Mouse (Mus musculus): Measurements from ENCODE around the gene Gnai3. TPM values are rescaled to one million over a fixed set of nuclear protein-coding genes. Genes with fewer than 3 reads are reported as not detected.

Gene Gnai3
- polyA plus RNA-seq (2012; fragmentation: generic; extraction: Trizol): 20.1 TPM

DNA sequence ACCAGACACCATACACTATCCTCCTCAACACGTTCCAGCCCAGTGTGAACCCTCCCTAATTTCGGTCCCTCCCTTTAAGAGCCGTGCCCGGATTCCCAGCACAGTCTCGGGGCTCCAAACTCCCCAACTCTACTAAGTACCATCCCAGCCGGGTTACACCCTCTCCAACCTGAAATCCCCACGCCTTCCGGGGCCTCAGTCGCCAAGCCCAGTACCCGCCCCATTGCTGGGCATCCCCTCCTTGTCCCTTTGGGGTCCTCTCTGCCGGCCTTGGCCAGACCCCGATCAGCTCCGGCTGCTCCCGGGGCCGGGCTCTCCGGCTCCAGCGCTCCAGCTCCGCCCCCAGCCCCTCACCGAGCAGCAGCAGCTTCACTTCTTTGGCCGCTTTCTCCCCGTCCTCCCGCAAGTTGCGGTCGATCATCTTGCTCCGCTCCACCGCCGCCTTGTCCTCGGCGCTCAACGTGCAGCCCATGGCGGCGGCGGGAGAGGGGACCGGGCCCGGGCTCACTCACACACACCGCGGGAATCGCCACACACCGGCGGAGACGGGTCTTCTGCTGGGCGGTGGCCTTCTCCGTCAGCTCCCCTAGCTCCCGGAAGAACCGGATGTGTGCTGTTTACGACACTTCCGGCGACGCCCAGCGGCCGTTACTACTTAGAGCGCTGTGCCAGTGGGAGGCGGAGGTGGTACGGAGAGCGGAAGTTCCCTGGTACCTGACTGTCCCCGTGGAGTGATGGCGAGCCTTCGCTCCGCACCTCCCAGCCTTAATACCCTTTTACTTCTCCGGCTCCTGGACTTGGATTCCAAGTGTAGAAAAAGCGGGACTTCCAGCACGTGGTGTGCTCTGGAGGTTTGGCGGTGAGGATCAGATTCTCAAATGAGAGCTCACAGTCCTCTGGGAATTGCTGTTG, at the start of gene Gnai3:
TSS of gene Gnai3 (minus strand) at position 613 of the 912 bp plus-strand sequence.
- Histone ChIP-seq H3K79me2 (ENCODE audit: control insufficient read depth, insufficient read depth) (peaks cover 49% of the 10 kb centered on the region), H3K27me3 (ENCODE audit: control insufficient read depth, insufficient read depth, insufficient read length) (no peaks in the 10 kb centered on the region), H3K36me3 (ENCODE audit: control insufficient read depth, insufficient read depth) (peaks cover 4% of the 10 kb centered on the region), H3ac (ENCODE audit: control insufficient read depth, insufficient read length) (peak within 1 kb of the TSS; percentile 80), H3K4me3 (peak within 1 kb of the TSS; percentile 82), H3K4me2 (ENCODE audit: low read depth) (peak within 1 kb of the TSS; percentile 91)
- TF ChIP-seq REST (IDR thresholded peaks at IDR 0.05; ENCODE audit: insufficient read depth, insufficient read length) (peak; percentile 35), TCF12 (IDR thresholded peaks at IDR 0.05; ENCODE audit: insufficient read depth, poor library complexity, severe bottlenecking) (no peak), POLR2AphosphoS2 (IDR thresholded peaks at IDR 0.05; ENCODE audit: insufficient read length, low read depth) (peak; percentile 97), MYOD1 (IDR thresholded peaks at IDR 0.05; ENCODE audit: control insufficient read depth in 1 of 3, insufficient read length in 2 of 3, low read depth in 2 of 3) (no peak), MAX (IDR thresholded peaks at IDR 0.05; ENCODE audit: low read depth) (no peak), MYOG (IDR thresholded peaks at IDR 0.05; ENCODE audit: control insufficient read depth in 1 of 3, insufficient read depth in 1 of 3, insufficient read length in 2 of 3, low read depth in 2 of 3) (no peak), POLR2A (IDR thresholded peaks at IDR 0.05; ENCODE audit: insufficient read length, low read depth) (peak; percentile 94)

DNA sequence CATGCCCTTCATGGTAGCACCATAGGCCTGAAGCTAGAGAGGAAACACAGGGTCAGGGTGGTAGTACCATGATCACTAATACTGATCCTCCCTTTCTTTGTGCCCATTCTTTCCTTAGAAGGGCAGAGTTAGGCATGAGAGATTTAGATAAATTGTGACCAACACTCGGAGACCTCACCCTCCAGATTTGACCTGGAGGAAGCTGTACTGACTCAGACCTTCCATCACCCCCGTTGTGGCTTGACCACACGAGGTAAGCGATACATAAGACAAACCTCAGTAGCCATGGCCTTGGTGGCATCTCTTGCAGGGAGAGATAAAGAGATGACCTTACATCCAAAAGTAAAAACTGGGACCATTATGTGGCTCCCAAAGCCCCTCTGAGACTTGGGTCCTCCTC, 49.3 kb upstream of the Gnai3 start:
- Histone ChIP-seq H3ac (ENCODE audit: control insufficient read depth, insufficient read length) (no peak overlapping the region), H3K27me3 (ENCODE audit: control insufficient read depth, insufficient read depth, insufficient read length) (no peaks in the 10 kb centered on the region), H3K79me2 (ENCODE audit: control insufficient read depth, insufficient read depth) (no peaks in the 10 kb centered on the region), H3K4me2 (ENCODE audit: low read depth) (no peak overlapping the region), H3K36me3 (ENCODE audit: control insufficient read depth, insufficient read depth) (no peaks in the 10 kb centered on the region), H3K4me3 (no peak overlapping the region)
- TF ChIP-seq E2F4 (IDR thresholded peaks at IDR 0.05; ENCODE audit: insufficient read depth) (no peak), POLR2AphosphoS2 (IDR thresholded peaks at IDR 0.05; ENCODE audit: insufficient read length, low read depth) (no peak)

DNA sequence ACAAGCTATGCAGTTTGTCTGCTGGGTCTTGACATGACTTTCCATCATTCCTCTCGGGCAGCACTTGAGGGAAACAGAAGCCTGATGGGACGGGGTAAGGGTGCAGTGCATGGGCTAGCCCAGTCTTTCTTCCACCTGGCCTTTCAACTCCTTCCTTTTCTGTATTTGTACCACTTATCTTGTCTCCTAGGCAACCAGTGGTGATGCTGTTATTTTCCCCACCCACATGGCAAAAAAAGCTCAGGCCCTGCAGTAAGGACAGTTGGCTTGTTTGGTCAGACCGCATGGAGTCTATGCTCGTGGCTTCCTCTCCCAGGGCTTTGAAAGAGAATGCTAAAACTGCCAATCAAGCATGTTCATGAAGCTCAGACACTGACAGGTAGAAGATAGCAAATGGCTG, 47.7 kb upstream of the Gnai3 start:
- Histone ChIP-seq H3K4me2 (ENCODE audit: low read depth) (no peak overlapping the region), H3K36me3 (ENCODE audit: control insufficient read depth, insufficient read depth) (no peaks in the 10 kb centered on the region), H3K79me2 (ENCODE audit: control insufficient read depth, insufficient read depth) (no peaks in the 10 kb centered on the region), H3ac (ENCODE audit: control insufficient read depth, insufficient read length) (no peak overlapping the region), H3K27me3 (ENCODE audit: control insufficient read depth, insufficient read depth, insufficient read length) (no peaks in the 10 kb centered on the region), H3K4me3 (no peak overlapping the region)
- TF ChIP-seq MYOG (IDR thresholded peaks at IDR 0.05; ENCODE audit: control insufficient read depth in 1 of 3, insufficient read depth in 1 of 3, insufficient read length in 2 of 3, low read depth in 2 of 3): no peak
- TF ChIP-seq USF1 (IDR thresholded peaks at IDR 0.05; ENCODE audit: low read depth): no peak
- TF ChIP-seq SRF (IDR thresholded peaks at IDR 0.05; ENCODE audit: control insufficient read depth, insufficient read length, low read depth): no peak
- TF ChIP-seq E2F4 (IDR thresholded peaks at IDR 0.05; ENCODE audit: insufficient read depth): no peak
- TF ChIP-seq CEBPB (IDR thresholded peaks at IDR 0.05; ENCODE audit: insufficient read depth, poor library complexity, severe bottlenecking): no peak
- TF ChIP-seq POLR2AphosphoS2 (IDR thresholded peaks at IDR 0.05; ENCODE audit: insufficient read length, low read depth): no peak
- TF ChIP-seq MAX (IDR thresholded peaks at IDR 0.05; ENCODE audit: low read depth): no peak
- no peak for TF ChIP-seq TCF3 (IDR thresholded peaks at IDR 0.05; ENCODE audit: insufficient read length, low read depth)
- TF ChIP-seq TCF12 (IDR thresholded peaks at IDR 0.05; ENCODE audit: insufficient read depth, poor library complexity, severe bottlenecking): no peak
- no peak for TF ChIP-seq MYOD1 (IDR thresholded peaks at IDR 0.05; ENCODE audit: control insufficient read depth in 1 of 3, insufficient read length in 2 of 3, low read depth in 2 of 3)
- no peak for TF ChIP-seq POLR2A (IDR thresholded peaks at IDR 0.05; ENCODE audit: insufficient read length, low read depth)
- no peak for TF ChIP-seq REST (IDR thresholded peaks at IDR 0.05; ENCODE audit: insufficient read depth, insufficient read length)

DNA sequence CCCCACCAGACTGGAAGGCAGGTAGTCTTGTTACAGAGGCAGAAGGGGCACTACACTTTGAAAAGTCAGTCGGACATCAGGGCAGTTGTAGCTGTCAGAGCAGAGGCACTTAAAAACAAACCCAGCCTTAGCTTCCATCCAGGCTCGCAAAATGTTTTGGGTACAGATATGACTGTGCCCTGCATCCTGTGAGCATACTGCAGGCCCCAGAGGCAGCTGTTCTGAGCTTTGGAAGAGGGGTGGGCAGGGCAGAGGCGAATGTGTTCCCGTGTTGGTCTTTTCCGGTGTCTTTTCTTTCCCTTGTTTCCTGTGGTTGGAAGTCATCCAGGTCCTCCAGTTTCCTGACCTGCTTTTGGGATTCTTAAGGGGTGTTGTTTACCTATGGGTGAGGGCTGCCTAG, 44.0 kb upstream of the Gnai3 start:
- TF ChIP-seq SRF (IDR thresholded peaks at IDR 0.05; ENCODE audit: control insufficient read depth, insufficient read length, low read depth) (no peak), E2F4 (IDR thresholded peaks at IDR 0.05; ENCODE audit: insufficient read depth) (no peak), POLR2AphosphoS2 (IDR thresholded peaks at IDR 0.05; ENCODE audit: insufficient read length, low read depth) (no peak), MYOG (IDR thresholded peaks at IDR 0.05; ENCODE audit: control insufficient read depth in 1 of 3, insufficient read depth in 1 of 3, insufficient read length in 2 of 3, low read depth in 2 of 3) (no peak), CEBPB (IDR thresholded peaks at IDR 0.05; ENCODE audit: insufficient read depth, poor library complexity, severe bottlenecking) (no peak), MYOD1 (IDR thresholded peaks at IDR 0.05; ENCODE audit: control insufficient read depth in 1 of 3, insufficient read length in 2 of 3, low read depth in 2 of 3) (no peak), MAX (IDR thresholded peaks at IDR 0.05; ENCODE audit: low read depth) (no peak), TCF12 (IDR thresholded peaks at IDR 0.05; ENCODE audit: insufficient read depth, poor library complexity, severe bottlenecking) (no peak), USF1 (IDR thresholded peaks at IDR 0.05; ENCODE audit: low read depth) (no peak), REST (IDR thresholded peaks at IDR 0.05; ENCODE audit: insufficient read depth, insufficient read length) (no peak), TCF3 (IDR thresholded peaks at IDR 0.05; ENCODE audit: insufficient read length, low read depth) (no peak)
- Histone ChIP-seq H3K79me2 (ENCODE audit: control insufficient read depth, insufficient read depth) (no peaks in the 10 kb centered on the region), H3K4me2 (ENCODE audit: low read depth) (peak overlapping the region; percentile 1), H3K36me3 (ENCODE audit: control insufficient read depth, insufficient read depth) (no peaks in the 10 kb centered on the region), H3ac (ENCODE audit: control insufficient read depth, insufficient read length) (no peak overlapping the region), H3K27me3 (ENCODE audit: control insufficient read depth, insufficient read depth, insufficient read length) (no peaks in the 10 kb centered on the region), H3K4me3 (no peak overlapping the region)
